Mouse (Mus musculus) layer of hippocampus, postnatal 14 days (tissue): ENCODE data around the gene Sox13. TPM values are rescaled to one million over a fixed set of nuclear protein-coding genes. Genes with fewer than 3 reads are reported as not detected.

Experiments
- DNase-seq, 2 experiments: peaks; one replicate each; pipeline ENCODE4 v3.0.0; 2021 to 2022; ENCODE audit warnings: low spot score in 2 of 2, mixed read lengths in 1 of 2
- total RNA-seq, 2 experiments: library from RNA; stranded (reverse); gene quantifications; 2 replicates each; pipeline ENCODE4 v1.2.3; 2021

Gene Sox13
- total RNA-seq, 2 experiments from 2014 or later: 11.3 to 11.5 TPM

DNA sequence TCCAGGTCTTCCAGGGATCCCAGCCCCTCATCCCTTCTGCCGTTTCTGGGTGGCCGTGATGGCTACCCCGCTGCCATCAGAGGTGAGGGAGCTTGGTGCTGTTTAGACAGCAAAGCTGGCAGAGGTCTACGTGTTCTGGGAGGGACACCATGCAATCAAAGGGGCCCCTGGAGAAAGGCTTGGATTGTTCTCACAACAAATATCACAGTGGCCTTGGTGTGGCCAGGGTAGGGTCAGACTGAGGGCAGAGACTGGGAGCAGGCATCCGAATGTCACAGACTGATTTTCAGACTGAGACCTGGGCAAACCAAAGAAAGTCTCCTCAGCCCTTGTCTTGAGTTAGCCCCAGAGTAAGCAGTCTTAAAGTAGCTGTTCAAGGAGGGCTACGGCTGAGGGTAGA, 52.7 kb downstream of the Sox13 start:
- no peak for DNase-seq

DNA sequence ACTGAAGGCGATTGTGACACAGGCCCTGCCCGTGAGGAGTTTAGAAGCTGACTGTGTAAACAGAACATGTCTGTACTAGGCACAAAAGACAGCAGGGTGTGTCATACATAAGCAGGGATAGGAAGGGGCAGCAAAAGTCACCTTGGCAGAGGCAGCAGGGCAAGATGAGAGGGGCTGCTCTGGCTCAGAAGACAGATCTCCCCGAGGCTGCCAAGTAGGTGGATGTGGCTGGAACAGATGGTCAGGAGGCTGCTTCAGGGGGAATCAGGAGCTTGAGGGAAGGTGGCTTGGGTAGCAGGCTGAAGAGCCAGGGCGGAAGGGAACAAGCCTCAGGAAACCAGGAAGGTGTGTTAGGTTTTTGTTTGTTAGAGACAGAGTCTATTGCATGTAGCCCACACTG, 53.8 kb downstream of the Sox13 start:
- DNase-seq: no peak

GRCm38 (mm10) chr1:133368644-133369043, 55.5 kb downstream of the Sox13 start:
- no peak for DNase-seq

GRCm38 (mm10) chr1:133367606-133368488, 56.3 kb downstream of the Sox13 start:
- DNase-seq: no peak

DNA sequence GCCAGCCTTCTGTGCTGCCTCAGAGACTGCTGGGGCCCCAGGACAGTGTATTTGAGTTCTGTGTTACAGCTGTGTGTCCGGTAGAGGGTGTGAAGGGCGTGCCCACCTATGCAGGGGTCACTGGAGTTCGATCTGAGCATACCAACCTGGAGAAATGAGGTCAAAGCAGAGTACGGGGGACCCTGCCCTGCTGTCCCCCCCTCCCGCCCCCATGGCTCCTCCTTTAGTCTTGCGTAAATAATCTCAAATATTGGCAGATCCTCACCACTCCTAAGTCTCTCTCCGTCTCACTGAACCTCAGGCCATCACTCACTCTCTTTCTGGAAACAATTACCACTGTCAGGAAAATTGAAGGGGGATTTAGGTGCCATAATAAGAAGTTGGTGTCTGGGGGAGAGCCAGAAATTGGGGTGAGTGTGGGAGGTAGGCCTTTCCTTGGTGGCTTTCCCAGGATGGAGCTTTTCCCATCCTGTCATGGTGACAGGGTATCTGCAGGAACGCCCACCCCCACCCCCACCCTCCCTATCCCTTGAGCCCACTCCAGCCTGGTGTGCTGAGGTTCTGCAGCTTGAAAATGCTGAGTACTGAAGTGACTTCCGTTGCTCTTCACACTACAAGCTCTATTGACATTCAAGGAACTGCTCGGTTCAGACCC, 57.1 kb downstream of the Sox13 start:
- DNase-seq: no peak

- DNase-seq: no peak
Measured at GRCm38 (mm10) chr1:133364890-133365289, 59.3 kb downstream of the Sox13 start.

DNA sequence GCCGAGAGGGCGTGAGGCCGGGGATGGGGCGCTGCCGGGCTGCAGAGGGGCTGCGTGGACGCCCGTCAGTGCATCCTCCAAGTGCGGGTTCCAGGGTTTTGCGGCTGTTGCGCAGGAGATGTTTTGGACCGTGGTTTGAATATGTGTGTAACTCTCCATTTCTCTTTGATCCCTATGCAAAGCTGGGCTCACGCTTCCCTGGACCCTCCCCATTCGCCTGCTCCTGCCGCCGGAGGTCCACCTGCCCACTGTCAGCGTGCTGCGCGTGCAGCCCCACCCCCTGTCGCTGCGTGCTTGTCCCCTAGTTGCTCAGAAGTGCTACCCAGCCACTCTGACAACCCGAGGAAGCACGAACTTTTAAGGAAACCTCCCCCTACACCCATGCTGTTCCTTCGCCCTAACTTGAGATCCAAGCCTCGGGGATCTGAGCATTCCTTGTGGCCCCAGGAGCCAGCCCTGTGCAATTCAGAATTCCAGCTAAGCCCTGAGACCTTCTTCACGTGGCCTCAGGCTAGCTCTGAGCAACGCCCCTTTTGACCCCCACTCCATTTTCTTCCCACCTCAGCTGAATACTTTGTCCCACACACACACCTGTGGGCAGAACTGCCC, 60.1 kb downstream of the Sox13 start:
- no peak for DNase-seq

DNA sequence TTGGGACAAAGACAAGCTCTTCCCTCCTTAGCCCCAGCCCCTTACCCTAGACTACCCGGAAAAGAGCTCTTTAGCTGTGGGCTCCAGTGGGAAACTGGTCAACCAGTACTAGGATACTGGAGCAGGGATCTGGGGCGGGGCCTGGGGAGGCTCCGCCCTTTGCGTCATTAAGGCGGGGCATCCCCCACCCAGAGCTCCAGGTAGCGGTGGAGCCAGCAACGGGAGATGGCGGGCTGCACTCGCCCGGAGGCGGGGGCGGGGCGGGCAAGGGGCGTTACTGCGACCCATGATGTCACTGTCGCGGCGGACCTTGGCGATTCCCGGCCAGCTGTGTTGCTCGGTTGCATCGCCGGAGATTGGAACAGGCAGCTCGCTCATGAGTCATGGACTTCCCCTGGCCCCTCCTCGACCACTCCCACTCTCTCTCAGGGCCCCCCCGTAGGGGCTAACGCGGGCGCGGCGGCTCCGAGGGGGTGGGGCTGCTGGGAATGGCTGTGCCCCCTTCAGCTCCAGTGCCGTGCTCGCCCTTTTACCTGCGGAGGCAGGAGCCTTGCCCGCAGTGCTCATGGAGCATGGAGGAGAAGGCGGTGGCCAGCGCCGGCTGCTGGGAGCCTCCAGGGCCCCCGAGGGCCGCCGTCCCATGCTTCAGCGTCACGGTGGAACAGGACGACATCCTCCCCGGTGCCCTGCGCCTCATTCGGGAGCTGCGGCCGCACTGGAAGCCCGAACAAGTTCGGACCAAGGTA, 60.7 kb downstream of the Sox13 start, which contains the start of gene Etnk2:
Etnk2 (plus strand) TSS at position 297 of the 746 bp plus-strand sequence.
- peak; percentile 68 for DNase-seq

DNA sequence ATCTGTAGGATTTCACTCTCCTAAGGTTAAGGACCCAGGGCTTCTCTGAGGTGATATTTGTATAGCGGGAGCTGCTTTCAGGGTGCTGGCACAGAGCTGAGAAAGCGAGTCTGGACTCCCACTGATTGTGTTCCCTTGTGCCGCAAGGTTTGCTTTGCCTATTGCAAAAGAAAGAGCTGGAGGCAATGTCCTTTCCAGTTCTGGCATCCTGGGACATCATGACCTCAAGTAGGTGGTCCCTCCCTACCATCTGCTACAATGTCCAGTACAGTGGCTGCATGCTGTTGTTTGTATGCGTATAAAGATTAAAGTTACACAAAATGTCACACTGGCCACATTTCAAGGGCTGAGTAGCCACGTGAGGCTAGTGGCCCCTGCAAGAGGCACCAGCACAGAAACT, 62.1 kb downstream of the Sox13 start:
- no peak for DNase-seq

DNA sequence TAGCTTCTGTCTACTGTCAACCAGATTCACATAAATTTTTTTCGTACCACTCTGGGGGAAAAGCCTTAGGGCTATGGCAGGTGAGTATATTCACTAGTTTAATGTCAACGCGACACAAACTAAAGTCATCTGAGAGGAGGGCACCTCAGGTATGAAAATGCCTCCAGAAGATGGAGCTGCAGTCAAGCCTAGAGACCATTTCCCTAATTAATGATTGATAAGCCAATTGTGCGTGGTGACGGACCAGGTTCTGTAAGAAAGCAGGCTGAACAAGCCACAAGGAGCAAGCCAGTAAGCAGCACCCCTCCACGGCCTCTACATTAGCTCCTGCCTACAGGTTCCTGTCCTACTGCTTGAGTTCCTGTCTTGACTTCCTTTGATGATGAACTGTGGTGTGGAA, 63.2 kb downstream of the Sox13 start:
- no peak for DNase-seq

DNA sequence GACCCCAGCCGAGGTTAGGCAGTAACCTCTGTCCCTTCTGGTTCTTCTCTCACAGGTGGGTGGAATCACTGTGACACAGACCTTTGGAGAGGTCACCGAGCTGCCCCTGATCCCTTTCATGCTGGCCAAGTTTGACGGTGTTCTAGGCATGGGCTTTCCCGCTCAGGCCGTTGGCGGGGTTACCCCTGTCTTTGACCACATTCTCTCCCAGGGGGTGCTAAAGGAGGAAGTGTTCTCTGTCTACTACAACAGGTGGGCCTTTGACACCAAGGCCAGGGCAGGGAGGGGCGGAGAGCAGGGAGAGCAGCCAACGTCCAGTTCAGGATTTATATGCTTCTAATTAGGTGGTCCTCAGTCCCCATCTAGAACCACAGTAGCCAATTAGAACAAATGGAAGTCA, 67.8 kb downstream of the Sox13 start:
- no peak for DNase-seq

GRCm38 (mm10) chr1:133355912-133356311, 68.3 kb downstream of the Sox13 start:
- no peak for DNase-seq

DNA sequence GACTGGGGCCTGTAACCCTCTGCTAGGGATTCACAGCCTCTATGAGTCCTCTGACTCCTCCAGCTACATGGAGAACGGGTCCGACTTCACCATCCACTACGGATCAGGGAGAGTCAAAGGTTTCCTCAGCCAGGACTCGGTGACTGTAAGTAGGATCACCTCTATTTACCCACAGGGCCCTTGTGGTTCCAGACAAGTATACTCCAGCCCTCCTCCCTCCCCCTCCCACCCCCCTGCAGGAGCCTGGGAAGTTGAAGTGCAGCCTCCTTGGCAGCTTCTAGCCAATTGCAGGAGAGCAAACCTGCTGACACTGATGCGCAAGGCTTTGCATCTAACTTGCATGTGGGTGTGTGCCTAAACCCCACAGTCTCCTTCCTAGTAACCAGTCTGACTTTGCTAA, 68.7 kb downstream of the Sox13 start:
- no peak for DNase-seq

DNA sequence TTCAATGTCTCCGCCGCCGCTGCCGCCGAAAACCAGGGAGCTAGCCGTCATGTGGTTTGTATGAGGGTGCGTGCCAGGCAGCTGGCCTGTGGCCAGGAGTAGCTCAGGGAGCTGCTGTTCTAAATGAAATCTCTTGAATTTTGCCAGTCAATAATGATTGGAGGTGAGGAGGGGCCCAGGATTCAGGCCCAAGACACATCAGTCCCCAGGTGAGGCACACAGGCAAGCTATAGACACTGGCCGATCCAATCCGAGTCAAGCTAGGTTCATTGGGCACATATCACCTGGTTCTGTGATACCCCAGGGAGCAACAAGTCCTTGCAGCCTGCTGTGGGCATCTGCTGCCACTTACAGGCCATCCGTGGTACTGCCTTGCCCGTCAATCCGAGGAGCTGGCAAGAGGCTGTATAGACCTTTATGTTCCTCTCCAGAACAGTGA, 70.8 kb downstream of the Sox13 start:
- DNase-seq: peak; percentile 89

DNA sequence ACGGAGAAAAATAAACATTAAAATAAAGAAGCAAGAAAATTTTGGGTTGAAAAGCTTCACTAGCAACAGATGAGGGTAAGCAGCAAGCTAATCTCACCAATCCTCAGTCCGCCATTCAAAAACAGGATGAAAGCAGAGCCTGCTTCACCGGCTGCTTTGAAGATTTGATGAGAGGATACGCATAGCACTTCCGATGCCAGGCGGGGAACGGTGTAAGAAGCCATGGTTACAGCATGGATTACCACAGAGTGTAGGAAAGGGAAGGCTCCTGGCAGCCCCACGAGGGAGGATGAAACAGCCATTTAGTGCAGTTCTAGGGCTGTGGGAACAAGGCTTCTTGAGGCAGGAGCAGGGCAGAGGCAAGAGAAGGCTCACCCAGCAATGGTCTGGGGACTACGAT, 72.4 kb downstream of the Sox13 start:
- DNase-seq: no peak

DNA sequence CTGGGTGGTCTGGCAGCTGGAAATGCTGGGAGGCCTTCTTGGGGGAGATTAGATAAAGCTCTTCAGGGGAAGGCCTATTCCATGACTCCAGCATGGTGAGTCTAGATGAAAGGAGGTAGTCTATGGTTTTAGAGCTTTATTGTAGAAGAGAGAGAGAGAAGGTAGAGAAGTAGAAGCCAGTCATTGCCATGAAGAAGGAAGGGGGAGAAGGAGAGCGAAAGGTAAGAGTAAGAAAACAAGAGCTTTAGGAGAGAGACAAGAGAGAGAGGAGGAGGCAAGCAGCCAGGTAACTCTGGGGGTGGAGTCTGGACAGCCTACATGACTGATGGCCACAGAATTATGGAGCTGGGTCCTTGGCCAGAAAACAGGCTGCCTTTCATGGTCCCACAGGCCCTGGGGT, 74.0 kb downstream of the Sox13 start, which contains the start of gene Ren1:
Ren1 (plus strand) TSS at position 301 of the 400 bp plus-strand sequence.
- DNase-seq: no peak

DNA sequence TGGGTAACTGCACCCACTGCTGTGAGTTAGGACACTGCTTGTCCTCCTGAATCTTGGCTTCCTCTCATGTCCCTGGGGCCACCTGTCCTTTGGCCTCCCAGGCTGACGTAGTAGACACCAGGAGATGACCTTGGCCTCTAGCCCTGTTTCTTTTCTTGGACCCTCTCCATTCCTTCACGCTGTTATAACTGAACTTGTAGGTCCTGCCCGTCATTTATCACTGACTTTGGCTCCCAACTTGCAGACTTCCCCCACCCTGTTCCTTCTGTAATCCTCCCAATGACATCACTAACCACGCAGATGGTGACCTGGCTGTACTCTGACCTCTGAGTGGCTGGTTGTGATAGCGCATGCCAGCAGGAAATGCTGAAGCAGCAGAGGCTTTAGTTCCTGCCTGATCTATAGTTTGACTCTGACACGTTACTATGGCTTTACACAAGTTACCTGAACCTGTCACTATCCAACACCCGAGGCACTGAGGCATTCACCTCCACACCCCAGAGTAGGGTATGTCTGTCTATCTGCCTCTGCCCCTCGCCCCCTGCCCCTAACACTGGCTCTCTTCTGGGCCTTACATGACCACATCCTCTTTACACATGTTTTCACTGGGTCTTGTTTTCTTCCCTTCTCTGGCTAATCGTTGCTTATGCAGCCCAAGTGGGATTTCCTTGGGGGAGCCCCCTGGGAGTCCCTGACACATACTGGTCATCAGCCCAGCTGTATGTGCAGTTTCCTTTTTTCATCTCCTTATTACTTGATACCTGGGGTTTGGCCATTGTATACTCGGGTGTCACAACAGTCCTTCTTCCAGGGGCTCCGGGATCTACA, 76.3 kb downstream of the Sox13 start:
- DNase-seq: no peak

DNA sequence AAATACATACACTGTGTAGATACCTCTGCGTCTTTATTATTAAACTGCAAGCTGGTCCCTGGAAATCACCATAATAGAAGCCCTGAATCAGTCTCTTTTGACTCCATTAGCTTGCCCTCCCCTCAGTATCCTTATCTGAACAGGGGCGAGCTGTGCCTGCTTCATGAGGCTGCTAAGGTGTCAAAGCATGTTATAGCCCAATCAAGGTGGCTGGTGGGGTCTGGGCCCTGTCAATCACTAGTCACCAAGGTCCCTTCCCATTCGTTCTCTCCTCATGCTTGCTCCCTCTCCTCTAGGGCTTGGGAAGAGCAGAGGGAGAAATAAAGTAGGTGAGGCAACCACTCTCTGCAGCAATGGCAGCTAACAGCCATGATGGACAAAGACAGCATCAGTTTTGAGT, 77.0 kb downstream of the Sox13 start:
- DNase-seq: no peak

- no peak for DNase-seq
Measured at GRCm38 (mm10) chr1:133346531-133346930, 77.6 kb downstream of the Sox13 start.

DNA sequence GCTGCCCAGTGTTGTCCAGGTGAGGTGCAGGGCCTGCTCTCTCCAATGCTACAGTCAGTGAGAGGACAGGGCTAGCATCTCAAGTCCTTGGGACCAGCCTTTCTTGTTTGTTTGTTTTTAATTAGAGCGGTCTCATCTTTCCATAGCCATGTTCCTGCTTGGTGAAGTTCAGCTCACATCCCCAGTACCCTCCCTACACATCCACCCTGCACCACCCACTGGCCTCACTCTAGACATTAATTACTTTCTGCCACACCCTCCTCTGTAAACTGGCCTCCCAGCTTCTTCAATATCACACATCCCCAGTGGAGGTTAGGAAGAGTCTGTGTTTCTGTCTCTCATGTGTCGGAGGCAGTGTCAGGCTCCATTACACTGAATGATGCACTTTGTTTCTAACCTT, 79.8 kb downstream of the Sox13 start:
- no peak for DNase-seq
